Mouse (Mus musculus): ENCODE results near the gene Atoh8. TPM values are rescaled to one million over a fixed set of nuclear protein-coding genes. Genes with fewer than 3 reads are reported as not detected.

The Atoh8 gene
- polyA plus RNA-seq, 1 experiment from 2014 or later = 11.8 TPM

GRCm38 (mm10) chr6:72275527-72275926 lies 40.1 kb upstream of the Atoh8 start:
- Histone ChIP-seq H3K4me1 (replicated peaks; ENCODE audit: control insufficient read depth, insufficient read depth, low read length) (no peaks in the 10 kb centered on the region), H3K4me2 (ENCODE audit: low read depth, low read length, severe bottlenecking) (no peak overlapping the region), H3K36me3 (ENCODE audit: control insufficient read depth, insufficient read depth, low read length) (no peaks in the 10 kb centered on the region), H3K27ac (ENCODE audit: low read depth, low read length) (no peak overlapping the region), H3K9me3 (ENCODE audit: control insufficient read depth, low read length) (no peaks in the 10 kb centered on the region), H3K4me3 (ENCODE audit: low read depth, low read length) (no peak overlapping the region), H3K27me3 (ENCODE audit: control insufficient read depth, insufficient read depth, low read length) (no peaks in the 10 kb centered on the region), H3K9ac (ENCODE audit: low read length) (no peak overlapping the region)
- ATAC-seq (replicated peaks; ENCODE audit: low FRiP score) = no peak
- 86% methylated on average over 4 of the region's 4 CpGs for WGBS
- DNase-seq (ENCODE audit: low spot score) = no peak

DNA sequence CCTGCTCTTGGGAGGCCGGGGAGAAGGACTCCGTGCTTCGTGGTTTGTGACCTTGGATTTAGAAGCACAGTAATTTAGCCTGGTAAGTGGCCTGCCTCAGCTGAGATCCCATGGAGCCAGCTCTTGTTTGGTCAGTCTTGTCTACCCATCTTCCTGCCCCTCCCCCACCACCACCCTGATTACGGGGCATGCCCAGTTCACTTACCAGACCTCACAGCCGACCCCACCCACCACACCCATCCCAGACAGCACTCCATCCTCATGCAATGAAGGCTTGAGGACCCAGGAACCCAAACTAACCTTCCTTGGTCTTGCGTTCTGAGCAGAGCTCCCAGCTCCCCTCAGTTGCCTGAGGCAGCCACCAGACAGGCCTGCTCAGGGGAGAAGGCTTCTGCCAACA lies 37.8 kb upstream of the Atoh8 start:
- Histone ChIP-seq H3K4me1 (replicated peaks; ENCODE audit: control insufficient read depth, insufficient read depth, low read length) (no peaks in the 10 kb centered on the region), H3K36me3 (ENCODE audit: control insufficient read depth, insufficient read depth, low read length) (no peaks in the 10 kb centered on the region), H3K4me3 (ENCODE audit: low read depth, low read length) (no peak overlapping the region), H3K4me2 (ENCODE audit: low read depth, low read length, severe bottlenecking) (no peak overlapping the region), H3K9me3 (ENCODE audit: control insufficient read depth, low read length) (no peaks in the 10 kb centered on the region), H3K27me3 (ENCODE audit: control insufficient read depth, insufficient read depth, low read length) (no peaks in the 10 kb centered on the region), H3K9ac (ENCODE audit: low read length) (no peak overlapping the region), H3K27ac (ENCODE audit: low read depth, low read length) (no peak overlapping the region)
- WGBS = 81% methylated on average over 6 of the region's 6 CpGs
- DNase-seq (ENCODE audit: low spot score) = no peak
- no peak for ATAC-seq (replicated peaks; ENCODE audit: low FRiP score)

GRCm38 (mm10) chr6:72272161-72272696 lies 36.9 kb upstream of the Atoh8 start:
- Histone ChIP-seq H3K36me3 (ENCODE audit: control insufficient read depth, insufficient read depth, low read length) (no peaks in the 10 kb centered on the region), H3K27ac (ENCODE audit: low read depth, low read length) (no peak overlapping the region), H3K4me1 (replicated peaks; ENCODE audit: control insufficient read depth, insufficient read depth, low read length) (no peaks in the 10 kb centered on the region), H3K4me2 (ENCODE audit: low read depth, low read length, severe bottlenecking) (no peak overlapping the region), H3K9me3 (ENCODE audit: control insufficient read depth, low read length) (no peaks in the 10 kb centered on the region), H3K4me3 (ENCODE audit: low read depth, low read length) (no peak overlapping the region), H3K27me3 (ENCODE audit: control insufficient read depth, insufficient read depth, low read length) (no peaks in the 10 kb centered on the region), H3K9ac (ENCODE audit: low read length) (no peak overlapping the region)
- no peak for ATAC-seq (replicated peaks; ENCODE audit: low FRiP score)
- DNase-seq (ENCODE audit: low spot score) = no peak
- 91% methylated on average over 10 of the region's 10 CpGs for WGBS

DNA sequence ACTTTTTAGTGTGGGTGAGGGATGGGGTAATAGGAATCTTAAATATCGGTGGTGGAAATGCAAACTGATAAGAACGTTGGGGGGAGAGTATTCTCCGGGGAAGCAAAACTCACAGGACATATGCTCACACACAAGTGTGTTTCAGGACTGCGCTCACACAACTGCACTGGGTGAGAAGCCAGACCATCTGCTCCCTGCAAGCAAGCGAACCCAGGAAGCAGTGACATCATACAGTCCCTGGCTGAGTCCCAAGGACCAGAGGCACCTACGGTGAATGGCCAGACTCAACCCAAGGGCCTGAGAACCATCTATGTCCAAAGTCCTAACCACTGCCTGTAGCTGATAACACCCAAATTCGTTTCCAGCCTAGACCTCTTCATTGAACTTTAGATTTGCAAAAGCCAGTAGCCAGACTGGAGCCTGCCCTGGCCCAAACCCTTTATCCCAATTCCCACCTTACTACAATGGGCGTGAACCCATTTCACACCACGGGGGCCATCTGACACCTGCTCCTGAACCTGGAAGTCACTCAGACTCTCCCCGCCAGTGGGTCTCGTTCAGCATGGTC lies 35.7 kb upstream of the Atoh8 start:
- Histone ChIP-seq H3K27me3 (ENCODE audit: control insufficient read depth, insufficient read depth, low read length) (no peaks in the 10 kb centered on the region), H3K36me3 (ENCODE audit: control insufficient read depth, insufficient read depth, low read length) (no peaks in the 10 kb centered on the region), H3K4me1 (replicated peaks; ENCODE audit: control insufficient read depth, insufficient read depth, low read length) (no peaks in the 10 kb centered on the region), H3K9me3 (ENCODE audit: control insufficient read depth, low read length) (no peaks in the 10 kb centered on the region), H3K4me3 (ENCODE audit: low read depth, low read length) (no peak overlapping the region), H3K9ac (ENCODE audit: low read length) (no peak overlapping the region), H3K27ac (ENCODE audit: low read depth, low read length) (no peak overlapping the region), H3K4me2 (ENCODE audit: low read depth, low read length, severe bottlenecking) (no peak overlapping the region)
- ATAC-seq (replicated peaks; ENCODE audit: low FRiP score) (no peak), DNase-seq (ENCODE audit: low spot score) (no peak)
- 89% methylated on average over 11 of the region's 11 CpGs for WGBS

DNA sequence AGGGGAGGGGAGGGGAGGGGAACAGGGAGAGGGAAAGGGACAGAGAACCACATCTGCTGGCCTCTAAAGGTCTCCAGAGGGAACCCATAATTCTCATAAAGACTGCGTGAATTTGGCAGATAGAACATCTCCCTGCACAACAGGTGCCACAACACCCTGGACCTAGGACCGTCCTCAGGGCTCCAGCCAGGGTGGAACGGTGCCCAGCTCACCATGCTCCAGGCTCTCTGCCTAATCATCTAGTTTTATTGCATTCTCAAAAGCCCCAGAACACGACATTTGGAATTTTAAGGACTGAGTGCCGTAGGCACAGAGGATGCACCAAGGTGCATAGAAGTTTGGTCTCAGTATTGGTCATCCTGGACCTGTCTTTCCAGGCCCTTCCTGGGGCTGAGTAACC lies 34.9 kb upstream of the Atoh8 start:
- Histone ChIP-seq H3K9me3 (ENCODE audit: control insufficient read depth, low read length) (no peaks in the 10 kb centered on the region), H3K4me3 (ENCODE audit: low read depth, low read length) (no peak overlapping the region), H3K9ac (ENCODE audit: low read length) (no peak overlapping the region), H3K27me3 (ENCODE audit: control insufficient read depth, insufficient read depth, low read length) (no peaks in the 10 kb centered on the region), H3K27ac (ENCODE audit: low read depth, low read length) (no peak overlapping the region), H3K4me1 (replicated peaks; ENCODE audit: control insufficient read depth, insufficient read depth, low read length) (no peaks in the 10 kb centered on the region), H3K36me3 (ENCODE audit: control insufficient read depth, insufficient read depth, low read length) (no peaks in the 10 kb centered on the region), H3K4me2 (ENCODE audit: low read depth, low read length, severe bottlenecking) (no peak overlapping the region)
- ATAC-seq (replicated peaks; ENCODE audit: low FRiP score) (no peak), DNase-seq (ENCODE audit: low spot score) (no peak)
- WGBS = 96% methylated on average over 5 of the region's 5 CpGs

GRCm38 (mm10) chr6:72268149-72268847 lies 32.9 kb upstream of the Atoh8 start:
- no peak overlapping the region for H3K9ac ChIP-seq (ENCODE audit: low read length)
- no peaks in the 10 kb centered on the region for H3K36me3 ChIP-seq (ENCODE audit: control insufficient read depth, insufficient read depth, low read length)
- no peak overlapping the region for H3K4me3 ChIP-seq (ENCODE audit: low read depth, low read length)
- no peaks in the 10 kb centered on the region for H3K9me3 ChIP-seq (ENCODE audit: control insufficient read depth, low read length)
- no peaks in the 10 kb centered on the region for H3K4me1 ChIP-seq (replicated peaks; ENCODE audit: control insufficient read depth, insufficient read depth, low read length)
- no peak overlapping the region for H3K27ac ChIP-seq (ENCODE audit: low read depth, low read length)
- no peak overlapping the region for H3K4me2 ChIP-seq (ENCODE audit: low read depth, low read length, severe bottlenecking)
- DNase-seq (ENCODE audit: low spot score) = no peak
- no peaks in the 10 kb centered on the region for H3K27me3 ChIP-seq (ENCODE audit: control insufficient read depth, insufficient read depth, low read length)
- ATAC-seq (replicated peaks; ENCODE audit: low FRiP score) = no peak
- 74% methylated on average over 9 of the region's 9 CpGs for WGBS

DNA sequence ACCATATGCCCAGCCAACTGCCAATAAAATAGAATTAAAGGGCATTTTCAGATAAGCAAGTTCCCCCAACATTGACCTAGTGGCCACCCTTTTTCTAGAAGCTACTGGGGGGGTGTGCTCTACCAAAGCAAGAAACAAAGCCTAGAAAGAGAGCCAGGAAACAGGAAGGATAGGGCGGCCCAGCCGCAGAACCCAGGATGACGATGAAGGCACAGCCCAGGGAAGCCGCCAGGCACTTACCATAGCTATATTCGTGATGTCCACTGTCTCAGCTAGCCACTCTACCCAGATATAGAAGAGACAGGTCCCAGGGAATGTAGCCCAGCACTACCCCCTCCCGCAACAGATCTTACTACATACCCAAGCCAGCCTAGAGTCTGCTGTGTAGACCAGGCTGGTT lies 30.3 kb upstream of the Atoh8 start:
- H3K4me2 ChIP-seq (ENCODE audit: low read depth, low read length, severe bottlenecking) = no peak overlapping the region
- 83% methylated on average over 6 of the region's 6 CpGs for WGBS

DNA sequence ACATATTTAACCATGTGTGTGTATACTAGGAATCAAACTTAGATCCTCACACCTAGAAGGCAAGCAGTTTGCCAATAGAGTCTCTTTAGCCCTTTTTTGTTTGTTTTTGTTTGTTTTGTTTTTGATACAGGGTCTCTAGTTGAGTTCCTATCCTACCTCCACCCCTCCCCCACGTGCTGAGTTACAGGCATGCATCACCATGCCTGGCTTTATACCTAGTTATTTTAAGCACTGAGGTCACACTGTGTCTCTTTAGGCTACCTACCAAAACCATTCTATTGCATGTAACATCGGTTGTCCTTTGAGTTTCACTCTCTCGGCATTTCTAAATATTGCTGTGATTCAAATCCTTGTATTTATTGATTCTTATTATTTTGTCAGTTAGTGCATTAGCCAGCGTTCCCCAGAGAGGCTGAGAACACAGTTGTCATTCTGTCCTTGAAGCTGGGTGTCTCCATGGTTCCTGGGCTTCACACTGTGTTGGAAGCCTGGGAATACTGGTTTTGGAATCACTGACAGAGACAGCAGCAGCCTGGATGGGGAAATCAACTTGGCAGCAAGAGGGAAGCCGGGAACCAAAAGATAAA lies 28.4 kb upstream of the Atoh8 start:
- no peak for DNase-seq (ENCODE audit: low spot score)
- no peak for ATAC-seq (replicated peaks; ENCODE audit: low FRiP score)
- Histone ChIP-seq H3K36me3 (ENCODE audit: control insufficient read depth, insufficient read depth, low read length) (no peaks in the 10 kb centered on the region), H3K4me2 (ENCODE audit: low read depth, low read length, severe bottlenecking) (no peak overlapping the region), H3K27me3 (ENCODE audit: control insufficient read depth, insufficient read depth, low read length) (no peaks in the 10 kb centered on the region; the same call in 1 of the 2 replicates), H3K9ac (ENCODE audit: low read length) (no peak overlapping the region), H3K9me3 (ENCODE audit: control insufficient read depth, low read length) (no peaks in the 10 kb centered on the region), H3K4me3 (ENCODE audit: low read depth, low read length) (no peak overlapping the region), H3K4me1 (replicated peaks; ENCODE audit: control insufficient read depth, insufficient read depth, low read length) (no peaks in the 10 kb centered on the region; the same call in 1 of the 2 replicates), H3K27ac (ENCODE audit: low read depth, low read length) (no peak overlapping the region)
- WGBS = 75% methylated on average over 5 of the region's 5 CpGs

More for the DNA sequence above, 30.3 kb upstream of the Atoh8 start:
- Histone ChIP-seq H3K27me3 (ENCODE audit: control insufficient read depth, insufficient read depth, low read length) (no peaks in the 10 kb centered on the region; the same call in 1 of the 2 replicates), H3K27ac (ENCODE audit: low read depth, low read length) (no peak overlapping the region), H3K4me3 (ENCODE audit: low read depth, low read length) (no peak overlapping the region), H3K9me3 (ENCODE audit: control insufficient read depth, low read length) (no peaks in the 10 kb centered on the region), H3K4me1 (replicated peaks; ENCODE audit: control insufficient read depth, insufficient read depth, low read length) (no peaks in the 10 kb centered on the region; the same call in 1 of the 2 replicates), H3K9ac (ENCODE audit: low read length) (no peak overlapping the region), H3K36me3 (ENCODE audit: control insufficient read depth, insufficient read depth, low read length) (no peaks in the 10 kb centered on the region)
- DNase-seq (ENCODE audit: low spot score) = no peak
- no peak for ATAC-seq (replicated peaks; ENCODE audit: low FRiP score)

Measured in forebrain, embryonic 11.5 days (tissue).